Mouse (Mus musculus) lung, postnatal 0 days (tissue): ENCODE measurements at regions not wholly inside any gene's neighbourhood (a gene's known extent, or its start where the extent isn't known, plus 50 kb on each side); places are given as distances from the start of the nearest gene placed in this dataset.

Experiments used
- ATAC-seq: fragments of 200-750 bp; cut with Nextera tagmentation; 2 replicates; pipeline ENCODE4 v1.8.0; 2017; ENCODE audit warnings: moderate library complexity
- DNase-seq: peaks from one replicate; pipeline ENCODE4 v3.0.0-alpha.2; 2016; ENCODE audit warnings: low spot score
- H3K27ac ChIP-seq: fragments of 300-500 bp; sonication (generic); 2 replicates; pipeline ENCODE4 v1.5.1; 2014; ENCODE audit warnings: antibody characterized with exemption, mild to moderate bottlenecking, low read length, mixed read lengths
- H3K27me3 ChIP-seq: fragments of 300-500 bp; sonication (generic); replicated peaks from 2 replicates; pipeline ENCODE4 v1.6.1; 2014; ENCODE audit warnings: low read length, mixed read lengths; ENCODE audit not compliant: insufficient read depth
- H3K36me3 ChIP-seq: fragments of 300-500 bp; sonication (generic); 2 replicates; pipeline ENCODE4 v1.6.1; 2014; ENCODE audit warnings: low read length, mixed read lengths; ENCODE audit not compliant: insufficient read depth
- H3K4me1 ChIP-seq: fragments of 300-500 bp; sonication (generic); 2 replicates; pipeline ENCODE4 v1.6.1; 2014; ENCODE audit warnings: antibody characterized with exemption, low read depth, low read length, mixed read lengths; ENCODE audit not compliant: insufficient read depth
- H3K4me2 ChIP-seq: fragments of 300-500 bp; sonication (generic); replicated peaks from 2 replicates; pipeline ENCODE4 v1.6.1; 2014; ENCODE audit warnings: low read depth, mild to moderate bottlenecking, low read length, moderate library complexity, mixed read lengths
- H3K4me3 ChIP-seq: fragments of 300-500 bp; sonication (generic); 2 replicates; pipeline ENCODE4 v1.5.1; 2014; ENCODE audit warnings: low read depth, low read length
- H3K9ac ChIP-seq: fragments of 300-500 bp; sonication (generic); replicated peaks from 2 replicates; pipeline ENCODE4 v1.6.1; 2014; ENCODE audit warnings: low read depth, mild to moderate bottlenecking
- H3K9me3 ChIP-seq: fragments of 300-500 bp; sonication (generic); 2 replicates; pipeline ENCODE4 v1.6.1; 2016; ENCODE audit warnings: low read length, mixed read lengths
- CTCF ChIP-seq: IDR thresholded peaks from 2 replicates; pipeline ENCODE4 v1.5.1; 2016; ENCODE audit warnings: antibody characterized with exemption, mild to moderate bottlenecking
- EP300 ChIP-seq: IDR thresholded peaks from 2 replicates; pipeline ENCODE4 v1.6.1; 2016; ENCODE audit warnings: antibody characterized with exemption, mild to moderate bottlenecking, control low read depth
- WGBS: fragments of 180-500 bp; shearing (Covaris S2); extraction: QIAGEN DNeasy Blood & Tissue Kit; methylation state at CpG from one replicate; pipeline ENCODE4 v1.1.7; 2014; 5-methylcytosine and 5-hydroxymethylcytosine counted together

- no peaks in the 10 kb centered on the region for H3K36me3 ChIP-seq
- no peaks in the 10 kb centered on the region for H3K27me3 ChIP-seq
- no peak overlapping the region for H3K27ac ChIP-seq
- no peak overlapping the region for H3K4me3 ChIP-seq
- H3K4me2 ChIP-seq = no peak overlapping the region
- H3K9ac ChIP-seq = no peak overlapping the region
- TF ChIP-seq CTCF (no peak), EP300 (no peak)
- DNase-seq = no peak
- no peak for ATAC-seq
- no peaks in the 10 kb centered on the region for H3K9me3 ChIP-seq
- no peaks in the 10 kb centered on the region for H3K4me1 ChIP-seq
- WGBS = 67% methylated on average over 2 of the region's 2 CpGs
Measured at GRCm38 (mm10) chr11:30364591-30364990, 96.6 kb upstream of the Sptbn1 start.

- H3K36me3 ChIP-seq = no peaks in the 10 kb centered on the region
Measured at GRCm38 (mm10) chr11:30358196-30358595, 90.2 kb upstream of the Sptbn1 start.

GRCm38 (mm10) chr11:30355356-30355755 is 87.4 kb upstream of the Sptbn1 start:
- H3K4me1 ChIP-seq = no peaks in the 10 kb centered on the region
- no peak overlapping the region for H3K4me3 ChIP-seq
- no peaks in the 10 kb centered on the region for H3K9me3 ChIP-seq
- DNase-seq (peak; percentile 30), ATAC-seq (no peak)
- H3K27ac ChIP-seq = no peak overlapping the region
- no peak overlapping the region for H3K9ac ChIP-seq
- TF ChIP-seq EP300 (no peak), CTCF (no peak)
- no peaks in the 10 kb centered on the region for H3K36me3 ChIP-seq
- H3K4me2 ChIP-seq = no peak overlapping the region
- no peaks in the 10 kb centered on the region for H3K27me3 ChIP-seq

More at GRCm38 (mm10) chr11:30358196-30358595, 90.2 kb upstream of the Sptbn1 start:
- 72% methylated on average over 3 of the region's 3 CpGs for WGBS
- H3K4me3 ChIP-seq = no peak overlapping the region
- DNase-seq (no peak), ATAC-seq (no peak)
- no peaks in the 10 kb centered on the region for H3K4me1 ChIP-seq
- no peaks in the 10 kb centered on the region for H3K9me3 ChIP-seq
- H3K9ac ChIP-seq = no peak overlapping the region
- H3K27ac ChIP-seq = no peak overlapping the region
- TF ChIP-seq CTCF (no peak), EP300 (no peak)
- no peaks in the 10 kb centered on the region for H3K27me3 ChIP-seq
- no peak overlapping the region for H3K4me2 ChIP-seq

- no peak for TF ChIP-seq EP300
- TF ChIP-seq CTCF = no peak
- Histone ChIP-seq H3K27me3 (no peaks in the 10 kb centered on the region), H3K27ac (peak overlapping the region; percentile 40; the same call in 1 of the 2 replicates), H3K4me3 (no peak overlapping the region), H3K9me3 (no peaks in the 10 kb centered on the region), H3K9ac (no peak overlapping the region), H3K4me2 (no peak overlapping the region), H3K4me1 (no peaks in the 10 kb centered on the region), H3K36me3 (no peaks in the 10 kb centered on the region)
- ATAC-seq (no peak), DNase-seq (no peak)
- WGBS = 47% methylated on average over 2 of the region's 2 CpGs
Measured at GRCm38 (mm10) chr11:30326371-30326770, 58.4 kb upstream of the Sptbn1 start.
